In the genomic region with DNA sequence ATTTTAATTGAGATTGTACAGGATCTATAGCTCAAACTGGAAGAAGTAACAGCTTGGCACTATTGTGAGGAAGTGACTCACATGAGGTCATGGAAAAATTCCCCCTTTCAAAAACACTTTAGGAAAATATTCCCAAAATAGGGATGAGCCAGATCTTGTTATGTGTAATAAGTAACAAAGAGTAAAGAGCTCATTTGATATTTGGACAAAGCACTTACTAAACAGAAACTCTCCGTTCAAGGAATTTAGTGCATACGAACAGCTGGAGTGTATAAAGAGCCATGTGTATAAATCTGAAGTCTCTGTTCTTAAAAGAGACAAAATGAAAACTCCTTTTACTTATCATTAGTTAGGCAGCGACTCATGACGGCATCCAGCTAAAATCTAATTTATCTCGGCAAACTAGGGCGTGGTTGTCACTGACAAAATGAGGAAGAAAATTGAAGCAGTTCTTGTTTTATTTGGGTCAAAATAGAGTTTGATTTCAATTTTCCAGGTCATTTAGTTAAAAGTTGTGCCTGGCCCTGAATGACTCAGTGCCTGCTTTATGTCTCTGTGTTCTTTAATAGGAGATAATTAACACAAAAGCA, we compare ENCODE assay signal across 24 mouse cellular contexts. TPM values are rescaled to one million over a fixed set of nuclear protein-coding genes. Genes with fewer than 3 reads are reported as not detected.
DNase-seq lines count a peak whose midpoint lies in the region; ATAC-seq and TF ChIP-seq lines count a peak whose summit lies in the region.
"Had no signal": no experiment of that assay in that cellular context is flagged by ENCODE, and none has a peak within 500 bp of the region (broad histone marks: within the 10 kb centered on the region; RNA-seq: fewer than 3 reads in every experiment).

No protein-coding gene starts in this region.

- H3K79me2 ChIP-seq in liver, adult 2 months (ENCODE audit: control insufficient read depth, insufficient read depth, low read length): no peaks in the 10 kb centered on the region
- no peaks in the 10 kb centered on the region for H3K79me2 ChIP-seq in MEL (ENCODE audit: control insufficient read depth, insufficient read depth, low read length, poor library complexity)

- peak; percentile 35; the same call in 1 of the 2 replicates for ATAC-seq in stomach, embryonic 15.5 days (ENCODE audit: insufficient read depth, low FRiP score, low read depth)
- ATAC-seq in megakaryocyte progenitor cell, adult 5-6 weeks (replicated peaks; ENCODE audit: poor library complexity): no peak
- ATAC-seq: forebrain, postnatal 0 days had no signal

- no peak for TF ChIP-seq RAD21 in MEL (IDR thresholded peaks at IDR 0.05; ENCODE audit: low read depth, low read length)

- no peak for TF ChIP-seq POLR2A in liver, adult 2 months (IDR thresholded peaks at IDR 0.05; ENCODE audit: extremely low read depth, insufficient read depth, low read length)
- TF ChIP-seq POLR2A in MEL (IDR thresholded peaks at IDR 0.05; ENCODE audit: control insufficient read depth in 1 of 2, insufficient read depth in 1 of 2, low read depth in 1 of 2, low read length in 2 of 2, poor library complexity in 1 of 2): no peak

- H3K9ac ChIP-seq in liver, adult 2 months (ENCODE audit: low read depth, low read length): no peak overlapping the region
- H3K9ac ChIP-seq in MEL (ENCODE audit: control insufficient read depth, low read depth, low read length, poor library complexity, severe bottlenecking): no peak overlapping the region
- no peak overlapping the region for H3K9ac ChIP-seq in stomach, embryonic 15.5 days
- H3K9ac ChIP-seq: embryonic facial prominence, embryonic 15.5 days; forebrain, embryonic 12.5 days; forebrain, postnatal 0 days; hindbrain, embryonic 13.5 days; midbrain, embryonic 12.5 days had no signal

- peaks cover 2% of the 10 kb centered on the region; the same call in 1 of the 2 replicates for H3K4me1 ChIP-seq in liver, adult 2 months (ENCODE audit: control insufficient read depth, insufficient read depth, low read length)
- H3K4me1 ChIP-seq in MEL (ENCODE audit: control insufficient read depth in 1 of 2, insufficient read depth in 2 of 2, low read length in 2 of 2): peaks cover 0 to 4% of the 10 kb centered on the region in 2 experiments; a peak in 1 of 4 replicates
- H3K4me1 ChIP-seq in stomach, embryonic 15.5 days: no peaks in the 10 kb centered on the region
- H3K4me1 ChIP-seq: embryonic facial prominence, embryonic 10.5 days; embryonic facial prominence, embryonic 15.5 days; forebrain, embryonic 12.5 days; hindbrain, embryonic 13.5 days; megakaryocyte, embryonic 14.5 days; midbrain, embryonic 12.5 days had no signal

- no peak for TF ChIP-seq CTCF in liver, adult 2 months (IDR thresholded peaks at IDR 0.05; ENCODE audit: low read depth, low read length)
- no peak for TF ChIP-seq CTCF in MEL (IDR thresholded peaks at IDR 0.05 in 2 of 3, conservative IDR thresholded peaks at IDR 0.05 in 1 of 3; ENCODE audit: control insufficient read depth in 1 of 3, insufficient read depth in 1 of 3, low read depth in 2 of 3, low read length in 3 of 3, poor library complexity in 1 of 3, severe bottlenecking in 1 of 3)

- H3K27ac ChIP-seq in liver, adult 2 months (replicated peaks; ENCODE audit: insufficient read depth, low read depth, low read length): no peak overlapping the region
- no peak overlapping the region for H3K27ac ChIP-seq in MEL (ENCODE audit: control insufficient read depth, low read depth, low read length)
- peak overlapping the region; percentile 40; the same call in 1 of the 2 replicates for H3K27ac ChIP-seq in stomach, embryonic 15.5 days
- H3K27ac ChIP-seq: embryonic facial prominence, embryonic 10.5 days; embryonic facial prominence, embryonic 15.5 days; forebrain, embryonic 12.5 days; hindbrain, embryonic 13.5 days; midbrain, embryonic 12.5 days had no signal

- no peak overlapping the region for H3K4me3 ChIP-seq in liver, adult 2 months (ENCODE audit: insufficient read depth, low read depth, low read length)
- no peak overlapping the region for H3K4me3 ChIP-seq in MEL (ENCODE audit: control insufficient read depth in 1 of 2, insufficient read depth in 1 of 2, low read depth in 2 of 2, low read length in 2 of 2)
- H3K4me3 ChIP-seq in stomach, embryonic 15.5 days (replicated peaks): no peak overlapping the region
- H3K4me3 ChIP-seq: embryonic facial prominence, embryonic 10.5 days; embryonic facial prominence, embryonic 15.5 days; forebrain, embryonic 12.5 days; hindbrain, embryonic 13.5 days; megakaryocyte, embryonic 14.5 days; midbrain, embryonic 12.5 days had no signal

- no peak for TF ChIP-seq EP300 in MEL (IDR thresholded peaks at IDR 0.05; ENCODE audit: low read depth in 1 of 2, low read length in 2 of 2)

- DNase-seq in liver, adult 2 months (ENCODE audit: extremely low read depth, low read depth, low spot score): peak; percentile 35
- DNase-seq in liver (no peak), MEL (ENCODE audit: low read depth, low spot score) (peak; percentile 59), MN1 (ENCODE audit: low spot score) (peak; percentile 10)
- no peak for DNase-seq in layer of hippocampus, postnatal 36 days
- DNase-seq: adrenal gland, adult 8-10 months; cerebellum, adult 8-10 months; cerebellum, postnatal 25 days; forebrain, postnatal 0 days; heart, postnatal 4 days; kidney, adult 2 months; kidney, postnatal 10 days; thymus, postnatal 4 days had no signal

- no peak overlapping the region for H3K4me2 ChIP-seq in stomach, embryonic 15.5 days
- H3K4me2 ChIP-seq: embryonic facial prominence, embryonic 15.5 days; forebrain, embryonic 12.5 days; heart, embryonic 11.5 days; hindbrain, embryonic 13.5 days; liver, embryonic 11.5 days; midbrain, embryonic 12.5 days had no signal

- H3K27me3 ChIP-seq in liver, adult 2 months (ENCODE audit: control insufficient read depth, insufficient read depth, low read length): no peaks in the 10 kb centered on the region
- no peaks in the 10 kb centered on the region; a peak in 1 of 4 replicates for H3K27me3 ChIP-seq in MEL (ENCODE audit: control insufficient read depth in 1 of 2, insufficient read depth in 2 of 2, low read length in 2 of 2)
- H3K27me3 ChIP-seq in stomach, embryonic 15.5 days (replicated peaks): no peaks in the 10 kb centered on the region
- H3K27me3 ChIP-seq: embryonic facial prominence, embryonic 15.5 days; forebrain, embryonic 12.5 days; hindbrain, embryonic 13.5 days; megakaryocyte, embryonic 14.5 days; midbrain, embryonic 12.5 days had no signal

- no peaks in the 10 kb centered on the region for H3K9me3 ChIP-seq in MEL (replicated peaks; ENCODE audit: insufficient read depth, low read length)
- H3K9me3 ChIP-seq in stomach, embryonic 15.5 days: no peaks in the 10 kb centered on the region
- H3K9me3 ChIP-seq: embryonic facial prominence, embryonic 10.5 days; embryonic facial prominence, embryonic 15.5 days; forebrain, embryonic 12.5 days; G1E; hindbrain, embryonic 13.5 days; megakaryocyte, embryonic 14.5 days; midbrain, embryonic 12.5 days had no signal

- H3K36me3 ChIP-seq in liver, adult 2 months (ENCODE audit: control insufficient read depth, insufficient read depth, low read length): no peaks in the 10 kb centered on the region
- peaks cover 0 to 6% of the 10 kb centered on the region in 2 experiments; a peak in 2 of 4 replicates for H3K36me3 ChIP-seq in MEL (ENCODE audit: control insufficient read depth in 1 of 2, insufficient read depth in 2 of 2, low read length in 2 of 2)
- no peaks in the 10 kb centered on the region for H3K36me3 ChIP-seq in stomach, embryonic 15.5 days
- H3K36me3 ChIP-seq: embryonic facial prominence, embryonic 10.5 days; embryonic facial prominence, embryonic 15.5 days; forebrain, embryonic 12.5 days; G1E; hindbrain, embryonic 13.5 days; midbrain, embryonic 12.5 days had no signal

- WGBS in liver, adult 2 months: 62% methylated on average over 6 of the region's 6 CpGs
- WGBS in stomach, embryonic 15.5 days: 35% methylated on average over 6 of the region's 6 CpGs

TF ChIP-seq in MEL, 35 proteins besides CTCF, POLR2A, EP300 and RAD21:
- TF ChIP-seq GATA1 (IDR thresholded peaks at IDR 0.05; ENCODE audit: low read depth, low read length) (peak; percentile 43; the same call in 1 of the 2 replicates), USF2 (IDR thresholded peaks at IDR 0.05; ENCODE audit: borderline replicate concordance in 1 of 2, insufficient read depth in 1 of 2, low read depth in 1 of 2, low read length in 2 of 2) (no peak), RCOR1 (IDR thresholded peaks at IDR 0.05; ENCODE audit: low read depth, low read length) (peak; percentile 62; the same call in 1 of the 2 replicates)

RNA-seq across cellular contexts. Expression of a gene that starts 40.3 kb away (rescaled TPM):
- total RNA-seq in liver, adult 2 months (2014; rRNA removed): under 0.01 and 0.20 TPM in 2 replicates
- polyA plus RNA-seq in liver, adult 2 months (2012; rRNA removed): 0.01 TPM in 1 of 2 replicates, not detected in the other
- total RNA-seq in MEL (2012; rRNA removed): 0.04 TPM in 1 of 2 replicates, not detected in the other
- polyA plus RNA-seq in MEL (2012; ENCODE audit: insufficient read depth in 1 of 2, insufficient read length in 2 of 2, low read depth in 1 of 2, low replicate concordance in 2 of 2, missing spikeins in 1 of 2): not detected
- polyA plus RNA-seq in stomach, embryonic 15.5 days (2015; fragmentation: Nextera tagmentation; extraction: Ambion mirVana): 0.85 and 1.1 TPM in 2 replicates
- 100 to 1,000 TPM; 237 to 265 TPM for total RNA-seq in layer of hippocampus, postnatal 36 days (2021)
- total RNA-seq in megakaryocyte progenitor cell, adult 5-6 weeks (2015): not detected in 2 replicates
- not detected in 2 replicates for total RNA-seq in megakaryocyte progenitor cell, adult 5-6 weeks (2017)
- polyA plus RNA-seq: G1E had no signal

Comparison
In these comparisons a context has a peak if more than half of its experiments do, and no peak if none do; other contexts are left out.
1. DNase-seq: peak in liver, adult 2 months (single experiment), MEL (single experiment) and MN1 (single experiment); none in liver (single experiment) and layer of hippocampus, postnatal 36 days (0 of 2).
2. RNA of a gene that starts 40.3 kb away (total RNA-seq): 237 to 265 TPM in layer of hippocampus, postnatal 36 days; 0.04 TPM in MEL, under 0.01 to 0.20 TPM in liver, adult 2 months and not detected in megakaryocyte progenitor cell, adult 5-6 weeks; every median in the first group is over 100 times any median in the second.